Mouse (Mus musculus) hindbrain, embryonic 11.5 days (tissue): ENCODE results near the gene Srsf10. TPM values are rescaled to one million over a fixed set of nuclear protein-coding genes. Genes with fewer than 3 reads are reported as not detected.

Source experiments
- ATAC-seq: fragments of 200-750 bp; cut with Nextera tagmentation; 2 replicates; pipeline ENCODE4 v1.8.0; 2017; ENCODE audit warnings: mild to moderate bottlenecking, moderate TSS enrichment, moderate library complexity; ENCODE audit not compliant: low FRiP score
- DNase-seq: peaks from one replicate; pipeline ENCODE4 v3.0.0-alpha.2; 2015; ENCODE audit warnings: low spot score
- H3K27ac ChIP-seq: fragments of 300-500 bp; sonication (generic); 2 replicates; pipeline ENCODE4 v1.5.1; 2014; ENCODE audit warnings: mild to moderate bottlenecking, low read depth, low read length
- H3K27me3 ChIP-seq: fragments of 300-500 bp; sonication (generic); 2 replicates; pipeline ENCODE4 v1.6.1; 2014; ENCODE audit warnings: mild to moderate bottlenecking, low read length, moderate library complexity, mixed read lengths; ENCODE audit not compliant: control insufficient read depth, insufficient read depth
- H3K36me3 ChIP-seq: fragments of 300-500 bp; sonication (generic); 2 replicates; pipeline ENCODE4 v1.6.1; 2014; ENCODE audit warnings: mild to moderate bottlenecking, low read length, moderate library complexity, mixed read lengths; ENCODE audit not compliant: control insufficient read depth, insufficient read depth
- H3K4me1 ChIP-seq: fragments of 300-500 bp; sonication (generic); replicated peaks from 2 replicates; pipeline ENCODE4 v1.6.1; 2014; ENCODE audit warnings: low read length, mixed read lengths; ENCODE audit not compliant: control insufficient read depth, insufficient read depth
- H3K4me2 ChIP-seq: fragments of 300-500 bp; sonication (generic); replicated peaks from 2 replicates; pipeline ENCODE4 v1.6.1; 2014; ENCODE audit warnings: mild to moderate bottlenecking, low read depth, low read length
- H3K4me3 ChIP-seq: fragments of 300-500 bp; sonication (generic); 2 replicates; pipeline ENCODE4 v1.5.1; 2014; ENCODE audit warnings: low read depth, low read length
- H3K9ac ChIP-seq: fragments of 300-500 bp; sonication (generic); 2 replicates; pipeline ENCODE4 v1.6.1; 2014; ENCODE audit warnings: low read depth, low read length
- H3K9me3 ChIP-seq: fragments of 300-500 bp; sonication (generic); 2 replicates; pipeline ENCODE4 v1.6.1; 2016; ENCODE audit warnings: low read length; ENCODE audit not compliant: control insufficient read depth
- WGBS: fragments of 180-500 bp; shearing (Covaris S2); extraction: QIAGEN DNeasy Blood & Tissue Kit; methylation state at CpG from one replicate; pipeline ENCODE4 v1.1.7; 2014; 5-methylcytosine and 5-hydroxymethylcytosine counted together
- polyA plus RNA-seq: library from polyadenylated mRNA; unstranded; fragments of >200 nt; fragmentation: Nextera tagmentation; extraction: Ambion mirVana; gene quantifications from 2 replicates; pipeline ENCODE4 v1.2.1, GENCODE M21; 2014

Gene Srsf10
- polyA plus RNA-seq, 1 experiment from 2014 or later, result 420 TPM

DNA sequence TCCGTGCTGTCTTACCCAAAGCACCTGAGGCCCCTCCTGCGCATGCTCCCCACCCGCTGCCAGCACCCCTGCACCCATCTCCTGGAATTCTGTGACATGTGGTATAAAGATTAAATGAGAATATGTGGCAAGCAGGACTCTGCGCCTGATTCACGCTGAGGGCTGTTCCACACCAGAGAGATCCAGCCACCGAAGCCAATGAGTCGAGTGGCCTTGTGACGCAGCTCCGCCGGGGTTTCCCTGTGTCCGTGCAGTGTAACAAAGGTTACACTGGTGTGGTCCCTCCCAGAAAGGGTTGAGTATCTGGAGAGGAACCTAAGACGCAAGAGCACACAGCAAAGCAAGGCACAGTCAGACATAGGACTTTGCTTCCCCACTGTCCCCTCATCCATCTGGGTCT is 30.1 kb downstream of the Srsf10 start:
- DNase-seq (no peak), ATAC-seq (no peak)
- 92% methylated on average over 12 of the region's 12 CpGs for WGBS
- H3K36me3 ChIP-seq, result no peaks in the 10 kb centered on the region
- H3K4me2 ChIP-seq, result no peak overlapping the region
- 0 out of 2 replicates have a peak, but pooled peaks cover 2% of the 10 kb centered on the region for H3K4me1 ChIP-seq
- H3K27ac ChIP-seq, result no peak overlapping the region
- H3K27me3 ChIP-seq, result no peaks in the 10 kb centered on the region
- no peak overlapping the region for H3K9ac ChIP-seq
- H3K4me3 ChIP-seq, result no peak overlapping the region
- H3K9me3 ChIP-seq, result no peaks in the 10 kb centered on the region

DNA sequence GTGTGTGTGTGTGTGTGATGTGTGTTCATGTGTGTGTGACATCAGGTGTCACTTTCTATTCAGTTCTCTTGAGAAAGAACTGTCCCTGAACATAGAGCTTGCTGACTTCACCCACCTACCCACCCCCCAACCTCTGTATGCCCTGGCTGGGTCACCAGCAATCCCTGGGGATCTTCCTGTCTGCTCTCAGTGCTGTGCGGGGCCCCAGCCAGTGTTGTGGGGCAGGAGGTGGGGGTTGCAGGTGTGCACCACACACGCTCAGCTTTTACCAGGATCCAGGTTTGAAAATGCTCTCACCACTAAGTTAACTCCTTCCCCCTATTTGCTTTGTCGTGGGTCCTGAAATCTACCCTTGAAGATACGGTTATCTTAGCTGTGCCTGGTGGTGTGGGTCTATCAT is 30.6 kb downstream of the Srsf10 start:
- H3K9ac ChIP-seq, result no peak overlapping the region
- 80% methylated on average over 4 of the region's 4 CpGs for WGBS
- no peak for DNase-seq
- H3K4me1 ChIP-seq, result 0 out of 2 replicates have a peak, but pooled peaks cover 2% of the 10 kb centered on the region
- H3K27me3 ChIP-seq, result no peaks in the 10 kb centered on the region
- no peak for ATAC-seq
- H3K27ac ChIP-seq, result no peak overlapping the region
- H3K4me3 ChIP-seq, result no peak overlapping the region
- H3K36me3 ChIP-seq, result no peaks in the 10 kb centered on the region
- H3K4me2 ChIP-seq, result no peak overlapping the region
- no peaks in the 10 kb centered on the region for H3K9me3 ChIP-seq

DNA sequence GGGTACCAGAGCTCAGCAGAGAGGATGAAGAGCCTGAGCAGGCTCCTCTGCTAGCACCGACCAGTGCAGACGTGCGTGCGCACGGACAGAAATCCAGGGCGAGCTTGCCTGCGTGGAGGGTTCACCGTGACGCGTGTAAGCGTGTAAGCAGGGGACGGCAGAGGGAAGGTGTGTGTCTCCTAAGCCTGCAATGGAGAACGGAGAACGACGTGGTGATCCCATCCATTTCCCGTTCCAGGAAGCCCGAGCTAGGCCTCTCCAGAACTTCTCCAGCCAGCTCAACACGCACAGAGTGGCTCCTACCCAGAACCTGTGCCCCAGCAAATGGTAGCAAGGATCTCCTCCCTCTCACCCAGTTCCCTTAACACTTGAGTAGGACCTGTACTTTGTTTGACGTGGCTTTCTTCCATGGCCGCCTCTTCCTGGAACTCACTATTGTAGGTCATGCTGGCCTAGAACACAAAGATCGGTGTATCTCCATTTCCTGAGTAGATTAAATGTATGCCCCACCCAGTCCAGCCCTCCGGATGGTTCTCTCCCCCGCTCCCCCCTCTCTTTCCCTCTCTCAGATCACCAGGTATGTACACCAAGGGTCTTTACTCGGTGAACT is 33.0 kb downstream of the Srsf10 start:
- no peak overlapping the region for H3K4me2 ChIP-seq
- H3K9me3 ChIP-seq, result no peaks in the 10 kb centered on the region
- DNase-seq (no peak), ATAC-seq (no peak)
- H3K9ac ChIP-seq, result no peak overlapping the region
- 89% methylated on average over 24 of the region's 24 CpGs for WGBS
- H3K4me1 ChIP-seq, result no peaks in the 10 kb centered on the region
- H3K27ac ChIP-seq, result no peak overlapping the region
- no peaks in the 10 kb centered on the region for H3K27me3 ChIP-seq
- no peak overlapping the region for H3K4me3 ChIP-seq
- H3K36me3 ChIP-seq, result no peaks in the 10 kb centered on the region

DNA sequence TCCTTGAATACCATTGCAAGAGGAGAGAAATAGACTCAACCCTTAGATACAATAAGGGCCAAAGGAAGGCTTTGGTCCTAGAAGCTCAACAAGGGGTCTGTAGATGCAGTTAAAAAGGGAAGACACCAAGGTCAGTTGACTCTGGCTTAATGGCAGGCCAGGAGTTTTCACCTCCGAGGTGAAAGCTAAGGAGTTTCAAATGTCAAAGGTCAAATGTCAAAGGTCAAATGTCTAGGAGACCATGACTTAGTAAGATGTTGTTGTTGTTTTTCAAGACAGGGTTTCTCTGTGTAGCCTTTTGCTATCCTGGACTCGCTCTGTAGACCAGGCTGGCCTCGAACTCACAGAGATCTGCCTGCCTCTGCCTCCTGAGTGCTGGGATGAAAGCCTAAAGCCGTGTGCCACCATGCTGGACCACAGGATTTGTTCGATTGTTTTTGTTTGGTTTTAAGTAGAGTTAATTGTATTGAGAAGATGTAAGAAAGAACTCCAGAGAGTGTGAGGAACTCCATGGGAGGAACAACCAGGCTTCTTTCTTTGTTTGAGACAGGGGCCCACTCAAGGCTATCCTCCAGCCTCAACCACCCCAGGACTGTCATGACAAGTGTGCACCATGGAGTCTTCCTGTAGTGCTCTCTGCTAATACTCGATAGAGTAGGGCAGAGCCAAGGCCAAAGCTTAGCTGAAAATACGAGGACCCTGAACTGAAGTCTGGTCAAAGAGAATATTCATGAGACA is 33.8 kb downstream of the Srsf10 start:
- 80% methylated on average over 7 of the region's 7 CpGs for WGBS

GRCm38 (mm10) chr4:135889884-135890283 is 34.3 kb downstream of the Srsf10 start:
- 7% methylated on average over 4 of the region's 4 CpGs for WGBS
- Histone ChIP-seq H3K36me3 (no peaks in the 10 kb centered on the region), H3K27ac (no peak overlapping the region), H3K27me3 (no peaks in the 10 kb centered on the region), H3K9ac (no peak overlapping the region), H3K4me1 (no peaks in the 10 kb centered on the region), H3K9me3 (no peaks in the 10 kb centered on the region), H3K4me2 (no peak overlapping the region), H3K4me3 (no peak overlapping the region)
- ATAC-seq, result peak; percentile 45; the same call in 1 of the 2 replicates
- DNase-seq, result peak; percentile 80

More for the DNA sequence above, 33.8 kb downstream of the Srsf10 start:
- no peaks in the 10 kb centered on the region for H3K4me1 ChIP-seq
- no peak overlapping the region for H3K9ac ChIP-seq
- no peaks in the 10 kb centered on the region for H3K27me3 ChIP-seq
- ATAC-seq (no peak), DNase-seq (peak; percentile 27)
- H3K9me3 ChIP-seq, result no peaks in the 10 kb centered on the region
- H3K4me3 ChIP-seq, result no peak overlapping the region
- no peak overlapping the region for H3K4me2 ChIP-seq
- H3K36me3 ChIP-seq, result no peaks in the 10 kb centered on the region
- no peak overlapping the region for H3K27ac ChIP-seq

- no peaks in the 10 kb centered on the region for H3K4me1 ChIP-seq
- H3K4me3 ChIP-seq, result no peak overlapping the region
- DNase-seq (no peak), ATAC-seq (no peak)
- 90% methylated on average over 2 of the region's 2 CpGs for WGBS
- H3K9me3 ChIP-seq, result no peaks in the 10 kb centered on the region
- no peaks in the 10 kb centered on the region for H3K27me3 ChIP-seq
- H3K4me2 ChIP-seq, result no peak overlapping the region
- no peaks in the 10 kb centered on the region for H3K36me3 ChIP-seq
- H3K9ac ChIP-seq, result no peak overlapping the region
- no peak overlapping the region for H3K27ac ChIP-seq
Measured at GRCm38 (mm10) chr4:135891539-135891938, 36.0 kb downstream of the Srsf10 start.

- ATAC-seq (no peak), DNase-seq (no peak)
- 43% methylated on average over 4 of the region's 4 CpGs for WGBS
- Histone ChIP-seq H3K36me3 (no peaks in the 10 kb centered on the region), H3K9me3 (no peaks in the 10 kb centered on the region), H3K27me3 (no peaks in the 10 kb centered on the region), H3K27ac (no peak overlapping the region), H3K4me3 (no peak overlapping the region), H3K4me1 (no peaks in the 10 kb centered on the region), H3K4me2 (no peak overlapping the region), H3K9ac (no peak overlapping the region)
Measured at GRCm38 (mm10) chr4:135892884-135893283, 37.3 kb downstream of the Srsf10 start.

DNA sequence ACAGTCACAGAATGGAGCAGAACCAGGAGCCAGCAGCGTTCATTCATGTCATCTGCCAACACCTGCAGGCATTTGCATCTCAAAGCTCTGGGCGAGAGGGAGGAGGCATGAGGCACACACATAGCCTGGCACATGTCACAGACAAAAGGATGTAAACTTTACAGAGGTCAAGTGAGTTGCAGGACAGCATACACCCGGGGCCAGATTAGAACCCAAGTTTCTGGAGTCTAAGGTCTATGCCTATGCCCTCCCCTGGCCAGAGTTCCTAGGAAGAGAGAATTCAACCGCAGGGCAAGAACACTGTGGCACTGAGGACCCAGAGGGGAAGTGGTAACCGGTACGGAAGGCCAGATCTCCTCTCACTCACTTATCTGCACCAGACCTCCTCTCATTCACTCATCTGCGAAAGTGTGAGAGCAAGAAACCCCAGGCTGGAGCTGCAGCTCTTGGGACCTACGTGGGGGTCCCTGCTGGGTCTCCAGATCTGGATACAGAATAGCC is 39.6 kb downstream of the Srsf10 start, which contains the start of gene Cnr2:
Gene Cnr2, plus strand, starts transcription at position 324 of the 501 bp plus-strand sequence.
- 63% methylated on average over 8 of the region's 8 CpGs for WGBS
- no peak within 1 kb of the TSS for H3K4me2 ChIP-seq
- H3K9me3 ChIP-seq, result no peaks in the 10 kb centered on the region
- H3K9ac ChIP-seq, result no peak within 1 kb of the TSS
- H3K4me3 ChIP-seq, result no peak within 1 kb of the TSS
- no peak for DNase-seq
- H3K27me3 ChIP-seq, result no peaks in the 10 kb centered on the region
- no peaks in the 10 kb centered on the region for H3K4me1 ChIP-seq
- H3K27ac ChIP-seq, result no peak within 1 kb of the TSS
- no peaks in the 10 kb centered on the region for H3K36me3 ChIP-seq
- no peak for ATAC-seq

GRCm38 (mm10) chr4:135896157-135896556 is 40.6 kb downstream of the Srsf10 start:
- no peaks in the 10 kb centered on the region for H3K9me3 ChIP-seq
- H3K4me3 ChIP-seq, result no peak overlapping the region
- H3K9ac ChIP-seq, result no peak overlapping the region
- no peaks in the 10 kb centered on the region for H3K4me1 ChIP-seq
- no peak overlapping the region for H3K4me2 ChIP-seq
- no peaks in the 10 kb centered on the region for H3K36me3 ChIP-seq
- 87% methylated on average over 6 of the region's 6 CpGs for WGBS
- H3K27me3 ChIP-seq, result no peaks in the 10 kb centered on the region
- ATAC-seq (no peak), DNase-seq (no peak)
- no peak overlapping the region for H3K27ac ChIP-seq
